Mouse (Mus musculus) C2C12 (cell line): ENCODE results near the gene Immp2l. TPM values are rescaled to one million over a fixed set of nuclear protein-coding genes. Genes with fewer than 3 reads are reported as not detected.

Experiments used
- H3K27me3 ChIP-seq: one replicate; pipeline ENCODE4 v1.6.1; 2011; ENCODE audit not compliant: control insufficient read depth, insufficient read depth, insufficient read length
- H3K36me3 ChIP-seq: one replicate; pipeline ENCODE4 v1.6.1; 2011; ENCODE audit not compliant: control insufficient read depth, insufficient read depth
- H3K4me3 ChIP-seq: one replicate; pipeline ENCODE4 v1.5.1; 2011; ENCODE audit warnings: mild to moderate bottlenecking, control low read depth; ENCODE audit not compliant: poor library complexity, insufficient read depth, severe bottlenecking
- H3K79me2 ChIP-seq: one replicate; pipeline ENCODE4 v1.6.1; 2011; ENCODE audit not compliant: control insufficient read depth, insufficient read depth
- H3K79me3 ChIP-seq: one replicate; pipeline ENCODE4 v1.6.1; 2011; ENCODE audit warnings: low read depth, control low read depth
- H3ac ChIP-seq: one replicate; pipeline ENCODE3; 2011; ENCODE audit warnings: low read depth; ENCODE audit not compliant: control insufficient read depth, insufficient read length
- CEBPB ChIP-seq: IDR thresholded peaks from one replicate; pipeline ENCODE4 v1.6.1; 2011; ENCODE audit warnings: low read depth, mild to moderate bottlenecking, control low read depth, moderate library complexity
- CTCF ChIP-seq: IDR thresholded peaks from one replicate; pipeline ENCODE4 v1.5.1; 2011; ENCODE audit not compliant: control insufficient read depth, insufficient read depth, insufficient read length
- FOSL1 ChIP-seq: IDR thresholded peaks from one replicate; pipeline ENCODE4 v1.8.0; 2011; ENCODE audit warnings: mild to moderate bottlenecking, low read length; ENCODE audit not compliant: poor library complexity, insufficient read depth, severe bottlenecking
- MAX ChIP-seq: IDR thresholded peaks from one replicate; pipeline ENCODE4 v1.6.1; 2011; ENCODE audit warnings: mild to moderate bottlenecking, control low read depth
- MYOD1 ChIP-seq: IDR thresholded peaks from one replicate; pipeline ENCODE4 v1.6.1; 2011; ENCODE audit warnings: low read depth; ENCODE audit not compliant: control insufficient read depth, insufficient read length
- MYOG ChIP-seq: IDR thresholded peaks from one replicate; pipeline ENCODE4 v1.6.1; 2011; ENCODE audit not compliant: control insufficient read depth, insufficient read length; ENCODE audit errors: extremely low read depth
- USF1 ChIP-seq: IDR thresholded peaks from one replicate; pipeline ENCODE4 v1.6.1; 2011; ENCODE audit warnings: low read depth, mild to moderate bottlenecking, control low read depth, moderate library complexity
- polyA plus RNA-seq: library from polyadenylated mRNA; unstranded; fragments of >200 nt; fragmentation: generic; extraction: Trizol; gene quantifications from one replicate; pipeline ENCODE4 v1.2.1, GENCODE M21; 2012; ENCODE audit warnings: missing spikeins

Gene Immp2l
- polyA plus RNA-seq, 1 experiment, result 6.2 TPM

DNA sequence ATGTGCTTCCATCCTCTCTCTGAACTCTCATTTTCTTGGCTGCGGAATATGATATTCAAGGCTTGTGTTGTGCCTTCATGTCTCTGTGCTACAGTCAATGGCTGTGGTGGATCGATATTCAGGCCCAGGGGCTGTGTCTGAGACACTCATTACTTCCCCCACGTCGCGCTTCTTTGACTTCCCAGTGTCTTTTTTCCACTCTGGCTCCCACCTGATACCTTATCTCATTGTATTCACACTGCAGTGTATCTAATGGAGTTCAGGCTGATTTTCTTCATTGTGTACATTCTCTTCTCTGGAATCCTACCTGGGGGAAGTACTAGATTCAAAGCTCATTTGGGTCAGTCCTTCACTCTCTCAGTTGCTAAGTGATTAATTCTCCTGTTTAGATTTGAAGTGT is 27.1 kb downstream of the Immp2l start:
- no peaks in the 10 kb centered on the region for H3K79me2 ChIP-seq
- no peaks in the 10 kb centered on the region for H3K79me3 ChIP-seq
- no peaks in the 10 kb centered on the region for H3K27me3 ChIP-seq
- H3K36me3 ChIP-seq, result no peaks in the 10 kb centered on the region
- H3ac ChIP-seq, result no peak overlapping the region
- H3K4me3 ChIP-seq, result no peak overlapping the region
- TF ChIP-seq USF1 (no peak), MAX (no peak), MYOD1 (no peak), CEBPB (no peak), CTCF (no peak), MYOG (no peak), FOSL1 (no peak)

DNA sequence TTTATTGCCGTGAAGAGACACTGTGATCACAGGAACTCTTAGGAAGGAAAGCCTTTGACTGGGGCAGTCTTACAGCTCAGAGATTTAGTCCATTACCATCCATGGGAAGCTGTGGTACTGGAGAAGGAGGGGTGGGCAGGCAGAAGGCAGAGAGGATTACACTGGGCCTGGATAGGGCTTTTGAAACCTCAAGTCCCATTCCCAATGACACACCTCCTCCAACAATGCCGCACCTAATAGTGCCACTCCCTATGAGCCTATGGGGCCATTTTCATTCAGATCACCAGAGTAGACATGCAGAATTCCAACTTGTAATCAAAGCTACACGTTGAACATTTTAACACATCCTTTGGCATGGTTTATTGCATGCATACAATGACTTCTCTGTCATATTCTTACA is 29.0 kb downstream of the Immp2l start:
- Histone ChIP-seq H3K4me3 (no peak overlapping the region), H3K27me3 (no peaks in the 10 kb centered on the region), H3ac (no peak overlapping the region), H3K36me3 (no peaks in the 10 kb centered on the region), H3K79me2 (no peaks in the 10 kb centered on the region), H3K79me3 (no peaks in the 10 kb centered on the region)
- TF ChIP-seq MAX, result no peak
- TF ChIP-seq MYOD1, result no peak
- no peak for TF ChIP-seq FOSL1
- no peak for TF ChIP-seq CTCF
- no peak for TF ChIP-seq USF1
- TF ChIP-seq MYOG, result no peak
- no peak for TF ChIP-seq CEBPB

DNA sequence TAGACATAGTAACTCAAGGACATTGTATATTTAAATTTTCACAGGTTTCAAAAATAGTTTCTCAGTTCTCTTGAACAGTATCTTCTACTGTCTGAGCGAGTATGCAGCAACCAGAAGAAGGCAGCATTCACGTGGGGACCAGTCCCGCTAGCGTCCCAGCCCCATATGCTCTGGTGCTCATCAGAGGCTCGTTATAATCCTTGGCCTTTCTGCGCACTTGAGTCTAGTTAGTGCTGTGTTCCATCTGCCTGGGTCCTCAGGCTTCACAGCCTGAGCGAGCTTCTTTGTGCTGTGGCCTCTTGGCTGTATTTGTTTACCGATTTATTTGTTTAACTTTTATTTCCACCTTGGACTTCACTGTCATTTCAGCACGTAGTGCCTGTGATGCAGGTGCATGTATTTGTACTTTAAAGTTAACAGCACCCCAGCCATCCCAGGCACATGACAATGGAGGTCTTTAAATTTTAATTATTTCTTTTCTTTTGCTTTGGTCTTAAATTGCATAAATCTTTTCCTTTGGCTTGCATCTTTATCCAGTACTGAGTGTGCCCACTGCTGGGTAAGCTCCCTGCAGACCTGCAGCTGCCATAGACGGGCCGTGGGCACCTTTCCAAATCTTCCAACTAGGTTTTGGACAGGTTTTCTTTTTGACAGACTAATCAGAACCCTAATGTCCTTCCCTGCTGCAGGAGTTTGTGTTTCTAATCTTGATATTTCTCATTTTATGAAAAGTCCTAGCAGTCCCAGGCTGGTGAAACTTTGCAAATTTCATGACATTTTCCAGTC is 30.3 kb downstream of the Immp2l start:
- TF ChIP-seq FOSL1, result no peak
- TF ChIP-seq USF1, result no peak
- no peak for TF ChIP-seq MYOD1
- TF ChIP-seq MYOG, result no peak
- TF ChIP-seq CTCF, result no peak
- no peak for TF ChIP-seq MAX
- no peak for TF ChIP-seq CEBPB
- no peak overlapping the region for H3ac ChIP-seq
- no peak overlapping the region for H3K4me3 ChIP-seq
- H3K79me3 ChIP-seq, result no peaks in the 10 kb centered on the region
- H3K36me3 ChIP-seq, result no peaks in the 10 kb centered on the region
- no peaks in the 10 kb centered on the region for H3K27me3 ChIP-seq
- no peaks in the 10 kb centered on the region for H3K79me2 ChIP-seq

DNA sequence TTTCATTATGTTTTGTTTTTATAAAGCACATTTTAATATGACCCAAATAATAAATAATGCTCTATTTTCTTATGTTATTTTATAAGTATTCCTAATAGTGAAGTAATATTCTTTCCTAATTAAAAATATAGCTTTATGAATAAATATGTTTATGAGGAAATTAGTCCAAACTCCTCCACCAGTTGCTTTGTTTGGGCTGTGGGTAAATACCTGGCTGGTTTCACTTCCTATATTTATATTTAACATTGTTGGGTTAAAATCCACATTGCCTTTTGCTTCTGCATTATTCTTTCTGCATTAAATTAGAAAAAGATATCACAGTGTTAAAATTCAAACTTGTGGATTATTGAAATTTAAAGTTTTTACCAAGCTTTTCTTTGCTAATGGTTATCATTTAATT is 32.1 kb downstream of the Immp2l start:
- Histone ChIP-seq H3K27me3 (no peaks in the 10 kb centered on the region), H3K79me3 (no peaks in the 10 kb centered on the region), H3K4me3 (no peak overlapping the region), H3K79me2 (no peaks in the 10 kb centered on the region), H3K36me3 (no peaks in the 10 kb centered on the region), H3ac (no peak overlapping the region)
- TF ChIP-seq FOSL1, result no peak

DNA sequence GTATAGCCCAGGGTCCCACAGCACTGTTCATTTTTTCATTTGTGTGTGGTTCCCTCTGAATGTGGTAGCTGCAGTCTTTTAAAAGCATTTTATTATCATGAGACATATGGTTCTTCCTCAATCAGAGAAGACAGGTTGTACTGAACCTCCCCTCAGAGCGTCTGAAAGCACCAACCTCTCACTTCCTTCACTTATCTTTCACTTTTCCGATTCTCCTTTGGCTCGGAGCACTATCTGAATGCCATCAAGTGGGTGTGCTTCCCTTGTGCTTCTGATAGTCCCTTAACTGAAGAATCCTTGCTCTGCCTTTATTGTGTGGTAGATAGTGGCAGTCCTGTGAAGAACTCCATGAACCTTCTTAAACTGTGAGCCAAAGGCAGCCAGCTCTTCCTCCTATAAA is 39.4 kb downstream of the Immp2l start:
- Histone ChIP-seq H3K4me3 (no peak overlapping the region), H3K27me3 (no peaks in the 10 kb centered on the region), H3K36me3 (no peaks in the 10 kb centered on the region), H3ac (no peak overlapping the region), H3K79me3 (no peaks in the 10 kb centered on the region), H3K79me2 (no peaks in the 10 kb centered on the region)
- TF ChIP-seq USF1, result no peak
- TF ChIP-seq MAX, result no peak
- TF ChIP-seq MYOG, result no peak
- TF ChIP-seq MYOD1, result no peak
- TF ChIP-seq CTCF, result no peak
- no peak for TF ChIP-seq FOSL1

DNA sequence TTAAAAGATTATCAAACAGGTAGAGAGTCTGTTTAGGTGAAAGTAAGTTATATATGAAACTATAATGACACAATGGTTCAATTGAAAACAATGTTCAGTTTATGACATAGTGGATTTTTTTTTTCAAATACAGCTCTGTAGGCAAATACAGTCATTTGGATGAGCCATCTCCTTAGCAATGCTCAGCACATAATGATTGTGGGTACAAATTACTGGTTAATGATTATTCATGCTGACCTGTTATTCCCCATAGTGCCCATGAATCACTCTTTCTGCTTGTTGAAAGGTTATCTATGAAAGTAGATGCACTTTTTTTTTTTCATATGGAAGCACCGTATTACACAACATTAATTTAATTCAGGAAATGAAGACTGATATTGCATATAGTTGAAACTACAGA is 58.0 kb downstream of the Immp2l start:
- Histone ChIP-seq H3ac (no peak overlapping the region), H3K79me2 (no peaks in the 10 kb centered on the region), H3K79me3 (no peaks in the 10 kb centered on the region), H3K27me3 (no peaks in the 10 kb centered on the region), H3K36me3 (no peaks in the 10 kb centered on the region), H3K4me3 (no peak overlapping the region)
- TF ChIP-seq FOSL1 (no peak), CEBPB (peak; percentile 34)
